Mouse (Mus musculus) heart, embryonic 13.5 days (tissue): ENCODE data around the gene Ano8. TPM values are rescaled to one million over a fixed set of nuclear protein-coding genes. Genes with fewer than 3 reads are reported as not detected.

Experiments
- polyA plus RNA-seq: library from polyadenylated mRNA; unstranded; fragments of >200 nt; fragmentation: Nextera tagmentation; extraction: Ambion mirVana; gene quantifications from 2 replicates; pipeline ENCODE4 v1.2.1, GENCODE M21; 2015

Gene Ano8
- polyA plus RNA-seq, 1 experiment from 2014 or later, result 0.63 TPM

Other genes starting within 250 kb of the Ano8 start
- 14.5 and 16.3 TPM in 2 replicates for gene Myo9b, start 213.2 kb downstream of the Ano8 start, polyA plus RNA-seq
- gene Haus8, start 213.0 kb downstream of the Ano8 start, polyA plus RNA-seq, result 126 and 154 TPM in 2 replicates
- 69.1 and 78.1 TPM in 2 replicates for gene Use1, start 119.1 kb downstream of the Ano8 start, polyA plus RNA-seq
- 4.3 and 4.4 TPM in 2 replicates for gene Ocel1, start 114.7 kb downstream of the Ano8 start, polyA plus RNA-seq
- 36.6 and 40.9 TPM in 2 replicates for gene Nr2f6, start 104.0 kb downstream of the Ano8 start, polyA plus RNA-seq
- gene Ushbp1, start 90.2 kb downstream of the Ano8 start, polyA plus RNA-seq, result 9.2 and 10.2 TPM in 2 replicates
- 89.7 and 91.8 TPM in 2 replicates for gene Babam1, start 89.1 kb downstream of the Ano8 start, polyA plus RNA-seq
- 27.6 and 29.4 TPM in 2 replicates for gene Ankle1, start 80.0 kb downstream of the Ano8 start, polyA plus RNA-seq
- gene Abhd8, start 22.3 kb downstream of the Ano8 start, polyA plus RNA-seq, result 33.0 and 35.5 TPM in 2 replicates
- gene Mrpl34, start 21.0 kb downstream of the Ano8 start, polyA plus RNA-seq, result 165 and 186 TPM in 2 replicates
- 75.6 and 87.1 TPM in 2 replicates for gene Dda1, start 16.8 kb downstream of the Ano8 start, polyA plus RNA-seq
- gene Gtpbp3, start 2.1 kb upstream of the Ano8 start, polyA plus RNA-seq, result 11.6 and 12.6 TPM in 2 replicates
- gene Plvap, start 25.8 kb upstream of the Ano8 start, polyA plus RNA-seq, result 133 and 135 TPM in 2 replicates
- 0.48 and 0.65 TPM in 2 replicates for gene Ccdc194, start 39.7 kb upstream of the Ano8 start, polyA plus RNA-seq
- gene Bst2, start 51.5 kb upstream of the Ano8 start, polyA plus RNA-seq, result 34.0 and 39.5 TPM in 2 replicates
- gene Mvb12a, start 57.0 kb upstream of the Ano8 start, polyA plus RNA-seq, result 58.8 and 59.5 TPM in 2 replicates
- gene Tmem221, start 72.9 kb upstream of the Ano8 start, polyA plus RNA-seq, result 0.27 and 0.41 TPM in 2 replicates
- not detected in 2 replicates for gene Nxnl1, start 80.6 kb upstream of the Ano8 start, polyA plus RNA-seq
- gene Slc27a1, start 82.9 kb upstream of the Ano8 start, polyA plus RNA-seq, result 18.2 and 18.3 TPM in 2 replicates
- 169 and 172 TPM in 2 replicates for gene Pgls, start 106.2 kb upstream of the Ano8 start, polyA plus RNA-seq
- gene Fam129c, start 111.7 kb upstream of the Ano8 start, polyA plus RNA-seq, result 1.2 and 1.8 TPM in 2 replicates
- gene Colgalt1, start 125.0 kb upstream of the Ano8 start, polyA plus RNA-seq, result 54.8 and 58.3 TPM in 2 replicates
- 0.39 and 0.40 TPM in 2 replicates for gene Unc13a, start 185.8 kb upstream of the Ano8 start, polyA plus RNA-seq
- 7.6 and 7.7 TPM in 2 replicates for gene Jak3, start 190.3 kb upstream of the Ano8 start, polyA plus RNA-seq
- gene Insl3, start 203.3 kb upstream of the Ano8 start, polyA plus RNA-seq, result 1.5 and 2.1 TPM in 2 replicates
- gene B3gnt3, start 215.8 kb upstream of the Ano8 start, polyA plus RNA-seq, result 2.8 and 3.3 TPM in 2 replicates
- 1.7 and 2.3 TPM in 2 replicates for gene Fcho1, start 239.8 kb upstream of the Ano8 start, polyA plus RNA-seq